Mouse (Mus musculus): ENCODE measurements around the gene Opn1sw. TPM values are rescaled to one million over a fixed set of nuclear protein-coding genes. Genes with fewer than 3 reads are reported as not detected.
"Not testable (repeated sequence)": the region's sequence is repeated elsewhere in the genome, so short reads cannot be mapped to it uniquely, and the experiment has no call there.

The Opn1sw gene
- polyA plus RNA-seq, 1 experiment, result not detected

- H3K4me3 ChIP-seq (ENCODE audit: insufficient read depth, low read depth, low read length), result no peak overlapping the region
- H3K27ac ChIP-seq (replicated peaks; ENCODE audit: low read depth, low read length), result no peak overlapping the region
- no peaks in the 10 kb centered on the region for H3K4me1 ChIP-seq (ENCODE audit: control insufficient read depth, insufficient read depth, insufficient read length, low read length)
Observed at GRCm38 (mm10) chr6:29379954-29380353, 8.3 kb downstream of the Opn1sw start.

GRCm38 (mm10) chr6:29378678-29379077 lies 9.6 kb downstream of the Opn1sw start:
- H3K4me3 ChIP-seq (ENCODE audit: insufficient read depth, low read depth, low read length), result no peak overlapping the region
- H3K4me1 ChIP-seq (ENCODE audit: control insufficient read depth, insufficient read depth, insufficient read length, low read length), result no peaks in the 10 kb centered on the region
- no peak overlapping the region for H3K27ac ChIP-seq (replicated peaks; ENCODE audit: low read depth, low read length)

- Histone ChIP-seq H3K4me1 (ENCODE audit: control insufficient read depth, insufficient read depth, insufficient read length, low read length) (no peaks in the 10 kb centered on the region), H3K4me3 (ENCODE audit: insufficient read depth, low read depth, low read length) (no peak overlapping the region), H3K27ac (replicated peaks; ENCODE audit: low read depth, low read length) (no peak overlapping the region)
Observed at GRCm38 (mm10) chr6:29377386-29377785, 10.9 kb downstream of the Opn1sw start.

- H3K4me3 ChIP-seq (ENCODE audit: insufficient read depth, low read depth, low read length), result no peak overlapping the region
- no peak overlapping the region for H3K27ac ChIP-seq (replicated peaks; ENCODE audit: low read depth, low read length)
Observed at GRCm38 (mm10) chr6:29365277-29365676, 23.0 kb downstream of the Opn1sw start.

GRCm38 (mm10) chr6:29363129-29363515 lies 25.1 kb downstream of the Opn1sw start:
- Histone ChIP-seq H3K4me3 (ENCODE audit: insufficient read depth, low read depth, low read length) (no peak overlapping the region), H3K4me1 (ENCODE audit: control insufficient read depth, insufficient read depth, insufficient read length, low read length) (no peaks in the 10 kb centered on the region; the same call in 1 of the 2 replicates), H3K27ac (replicated peaks; ENCODE audit: low read depth, low read length) (no peak overlapping the region)

More at GRCm38 (mm10) chr6:29365277-29365676, 23.0 kb downstream of the Opn1sw start:
- no peaks in the 10 kb centered on the region for H3K4me1 ChIP-seq (ENCODE audit: control insufficient read depth, insufficient read depth, insufficient read length, low read length)

GRCm38 (mm10) chr6:29362246-29363128 lies 25.8 kb downstream of the Opn1sw start:
- no peak overlapping the region for H3K27ac ChIP-seq (replicated peaks; ENCODE audit: low read depth, low read length)
- H3K4me3 ChIP-seq (ENCODE audit: insufficient read depth, low read depth, low read length), result no peak overlapping the region
- H3K4me1 ChIP-seq (ENCODE audit: control insufficient read depth, insufficient read depth, insufficient read length, low read length), result no peaks in the 10 kb centered on the region; the same call in 1 of the 2 replicates

- no peak overlapping the region for H3K27ac ChIP-seq (replicated peaks; ENCODE audit: low read depth, low read length)
- H3K4me1 ChIP-seq (ENCODE audit: control insufficient read depth, insufficient read depth, insufficient read length, low read length), result no peaks in the 10 kb centered on the region; the same call in 1 of the 2 replicates
- H3K4me3 ChIP-seq (ENCODE audit: insufficient read depth, low read depth, low read length), result no peak overlapping the region
Observed at GRCm38 (mm10) chr6:29360211-29360610, 28.1 kb downstream of the Opn1sw start.

- H3K4me1 ChIP-seq (ENCODE audit: control insufficient read depth, insufficient read depth, insufficient read length, low read length), result no peaks in the 10 kb centered on the region; the same call in 1 of the 2 replicates
- H3K27ac ChIP-seq (replicated peaks; ENCODE audit: low read depth, low read length), result no peak overlapping the region
- no peak overlapping the region for H3K4me3 ChIP-seq (ENCODE audit: insufficient read depth, low read depth, low read length)
Observed at GRCm38 (mm10) chr6:29359386-29359785, 28.9 kb downstream of the Opn1sw start.

- Histone ChIP-seq H3K4me1 (ENCODE audit: control insufficient read depth, insufficient read depth, insufficient read length, low read length) (peaks cover 8% of the 10 kb centered on the region), H3K4me3 (ENCODE audit: insufficient read depth, low read depth, low read length) (no peak overlapping the region), H3K27ac (replicated peaks; ENCODE audit: low read depth, low read length) (no peak overlapping the region)
Observed at GRCm38 (mm10) chr6:29352816-29353215, 35.5 kb downstream of the Opn1sw start.

- no peak overlapping the region for H3K27ac ChIP-seq (replicated peaks; ENCODE audit: low read depth, low read length)
- H3K4me3 ChIP-seq (ENCODE audit: insufficient read depth, low read depth, low read length), result no peak overlapping the region
- peaks cover 8% of the 10 kb centered on the region for H3K4me1 ChIP-seq (ENCODE audit: control insufficient read depth, insufficient read depth, insufficient read length, low read length)
Observed at GRCm38 (mm10) chr6:29351613-29352012, 36.7 kb downstream of the Opn1sw start.

- H3K4me3 ChIP-seq (ENCODE audit: insufficient read depth, low read depth, low read length), result peak overlapping the region; percentile 95
Observed at GRCm38 (mm10) chr6:29348371-29348724, 39.9 kb downstream of the Opn1sw start.

GRCm38 (mm10) chr6:29347665-29348370 lies 40.5 kb downstream of the Opn1sw start, which contains the start of gene Calu:
Gene Calu, plus strand, starts transcription at chr6:29348069.
- Histone ChIP-seq H3K4me3 (ENCODE audit: insufficient read depth, low read depth, low read length) (peak within 1 kb of the TSS; percentile 95), H3K4me1 (ENCODE audit: control insufficient read depth, insufficient read depth, insufficient read length, low read length) (peaks cover 7% of the 10 kb centered on the region), H3K27ac (replicated peaks; ENCODE audit: low read depth, low read length) (peak within 1 kb of the TSS; percentile 87)

More at GRCm38 (mm10) chr6:29348371-29348724, 39.9 kb downstream of the Opn1sw start:
- H3K4me1 ChIP-seq (ENCODE audit: control insufficient read depth, insufficient read depth, insufficient read length, low read length), result peaks cover 8% of the 10 kb centered on the region
- H3K27ac ChIP-seq (replicated peaks; ENCODE audit: low read depth, low read length), result peak overlapping the region; percentile 87

- peak overlapping the region; percentile 59 for H3K4me3 ChIP-seq (ENCODE audit: insufficient read depth, low read depth, low read length)
Observed at GRCm38 (mm10) chr6:29347189-29347588, 41.1 kb downstream of the Opn1sw start.

GRCm38 (mm10) chr6:29346512-29346911 lies 41.8 kb downstream of the Opn1sw start:
- not testable (repeated sequence) for H3K27ac ChIP-seq (replicated peaks; ENCODE audit: low read depth, low read length); H3K4me3 ChIP-seq (ENCODE audit: insufficient read depth, low read depth, low read length); H3K4me1 ChIP-seq (ENCODE audit: control insufficient read depth, insufficient read depth, insufficient read length, low read length)

More at GRCm38 (mm10) chr6:29347189-29347588, 41.1 kb downstream of the Opn1sw start:
- H3K27ac ChIP-seq (replicated peaks; ENCODE audit: low read depth, low read length), result peak overlapping the region; percentile 80
- peaks cover 3% of the 10 kb centered on the region for H3K4me1 ChIP-seq (ENCODE audit: control insufficient read depth, insufficient read depth, insufficient read length, low read length)

- H3K27ac ChIP-seq (replicated peaks; ENCODE audit: low read depth, low read length), result no peak overlapping the region
- H3K4me3 ChIP-seq (ENCODE audit: insufficient read depth, low read depth, low read length), result no peak overlapping the region
- H3K4me1 ChIP-seq (ENCODE audit: control insufficient read depth, insufficient read depth, insufficient read length, low read length), result no peaks in the 10 kb centered on the region
Observed at GRCm38 (mm10) chr6:29329514-29329913, 58.8 kb downstream of the Opn1sw start.

Data from brown adipose tissue, adult 24 weeks (tissue).